Mouse (Mus musculus): ENCODE measurements around the gene Dnali1. TPM values are rescaled to one million over a fixed set of nuclear protein-coding genes. Genes with fewer than 3 reads are reported as not detected.

The Dnali1 gene
- polyA plus RNA-seq, 1 experiment, result 1.3 TPM

DNA sequence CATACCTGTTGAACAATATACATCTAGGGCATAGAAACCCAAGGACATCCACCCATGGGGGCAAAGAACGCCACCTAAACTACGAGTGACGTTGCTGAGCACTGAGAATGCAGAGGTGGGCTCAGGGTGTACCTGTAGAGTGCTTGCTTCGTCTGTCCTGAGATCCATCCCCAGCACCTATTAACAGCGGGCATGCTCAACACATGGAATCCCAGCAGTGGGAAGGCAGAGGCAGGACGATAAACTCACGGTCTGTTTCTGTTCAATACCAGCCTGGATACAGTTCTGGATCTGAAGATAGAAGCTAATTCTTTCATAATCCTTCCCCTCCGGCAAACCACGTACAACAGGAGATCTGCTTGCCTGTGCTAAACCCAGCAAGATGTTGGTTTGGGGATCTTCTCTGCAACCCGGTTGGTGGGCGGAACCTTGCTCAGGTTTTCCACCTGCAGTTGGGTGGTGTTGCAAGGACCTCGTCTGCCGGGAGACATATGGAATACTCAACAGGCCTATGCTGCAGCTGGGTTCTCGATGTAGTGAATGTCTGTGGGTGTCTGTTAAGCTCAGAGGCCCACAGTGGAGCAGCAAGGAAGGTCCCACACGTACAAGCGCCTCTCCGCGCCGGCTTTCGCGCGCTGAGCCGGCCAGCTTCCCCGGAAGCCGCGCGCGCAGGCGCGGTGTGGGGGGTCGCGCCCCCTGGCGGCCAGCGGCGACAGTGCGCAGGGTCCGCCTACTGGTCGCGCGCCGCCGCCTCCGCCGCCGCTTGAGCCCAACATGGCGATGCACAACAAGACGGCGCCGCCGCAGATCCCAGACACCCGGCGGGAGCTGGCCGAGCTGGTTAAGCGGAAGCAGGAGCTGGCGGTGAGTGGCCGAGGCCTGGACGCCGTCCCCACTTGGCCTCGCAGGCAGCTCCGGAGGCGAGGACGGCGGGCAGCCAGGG is 19.2 kb upstream of the Dnali1 start, which contains the start of gene Meaf6:
Meaf6 (plus strand) TSS at position 732 of the 943 bp plus-strand sequence.
- peak within 1 kb of the TSS; percentile 69 for H3K4me3 ChIP-seq (ENCODE audit: insufficient read depth, low read length)
- H3K27ac ChIP-seq (ENCODE audit: insufficient read depth, low read length), result peak within 1 kb of the TSS; percentile 98
- peaks cover 7% of the 10 kb centered on the region; the same call in 1 of the 2 replicates for H3K4me1 ChIP-seq (ENCODE audit: control insufficient read depth, insufficient read depth, low read length)
- TF ChIP-seq CTCF (IDR thresholded peaks at IDR 0.05; ENCODE audit: extremely low read depth, insufficient read depth, low read length) (peak; percentile 49), POLR2A (IDR thresholded peaks at IDR 0.05; ENCODE audit: extremely low read depth, insufficient read depth, low read length) (peak; percentile 43; the same call in 1 of the 2 replicates)

DNA sequence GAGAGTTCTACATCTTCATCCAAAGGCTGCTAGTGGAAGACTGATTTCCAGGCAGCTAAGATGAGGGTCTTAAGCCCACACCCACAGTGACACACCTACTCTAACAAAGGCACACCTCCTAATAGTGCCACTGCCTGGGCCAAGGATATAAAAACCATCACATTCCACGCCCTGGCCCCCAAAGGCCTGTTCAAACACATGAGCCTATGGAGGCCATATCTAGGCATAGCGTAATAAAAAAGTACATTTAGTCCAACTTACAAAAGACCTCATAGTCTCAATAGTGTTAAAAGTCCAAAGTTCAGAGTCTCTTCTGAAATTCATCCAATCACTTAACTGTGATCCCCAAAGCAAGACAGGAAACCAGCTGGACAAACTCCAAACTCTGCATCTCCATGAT is 13.2 kb upstream of the Dnali1 start:
- no peak for TF ChIP-seq CTCF (IDR thresholded peaks at IDR 0.05; ENCODE audit: extremely low read depth, insufficient read depth, low read length)
- no peak for TF ChIP-seq POLR2A (IDR thresholded peaks at IDR 0.05; ENCODE audit: extremely low read depth, insufficient read depth, low read length)
- no peak overlapping the region for H3K27ac ChIP-seq (ENCODE audit: insufficient read depth, low read length)
- no peaks in the 10 kb centered on the region for H3K4me1 ChIP-seq (ENCODE audit: control insufficient read depth, insufficient read depth, low read length)
- H3K4me3 ChIP-seq (ENCODE audit: insufficient read depth, low read length), result no peak overlapping the region

DNA sequence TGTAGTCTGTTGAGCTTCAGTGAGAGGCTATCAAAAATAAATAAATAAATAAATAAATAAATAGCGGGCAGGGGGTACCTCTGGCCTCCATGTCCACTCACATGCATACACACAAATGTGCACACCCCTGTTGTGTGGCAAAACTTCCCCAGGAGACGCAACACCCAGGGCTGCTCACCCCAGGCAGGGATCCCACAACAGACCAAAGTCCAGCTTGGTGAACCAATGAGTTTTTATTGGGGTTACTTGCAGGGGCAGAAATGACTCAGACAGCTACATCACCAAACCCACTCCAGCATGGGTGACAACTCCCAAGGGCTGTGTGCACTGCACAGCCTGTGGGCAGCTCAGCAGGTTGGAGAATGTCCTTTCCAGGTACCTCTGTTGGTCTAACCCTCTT is 12.2 kb upstream of the Dnali1 start:
- Histone ChIP-seq H3K4me3 (ENCODE audit: insufficient read depth, low read length) (no peak overlapping the region), H3K4me1 (ENCODE audit: control insufficient read depth, insufficient read depth, low read length) (no peaks in the 10 kb centered on the region), H3K27ac (ENCODE audit: insufficient read depth, low read length) (no peak overlapping the region)
- no peak for TF ChIP-seq CTCF (IDR thresholded peaks at IDR 0.05; ENCODE audit: extremely low read depth, insufficient read depth, low read length)
- no peak for TF ChIP-seq POLR2A (IDR thresholded peaks at IDR 0.05; ENCODE audit: extremely low read depth, insufficient read depth, low read length)

DNA sequence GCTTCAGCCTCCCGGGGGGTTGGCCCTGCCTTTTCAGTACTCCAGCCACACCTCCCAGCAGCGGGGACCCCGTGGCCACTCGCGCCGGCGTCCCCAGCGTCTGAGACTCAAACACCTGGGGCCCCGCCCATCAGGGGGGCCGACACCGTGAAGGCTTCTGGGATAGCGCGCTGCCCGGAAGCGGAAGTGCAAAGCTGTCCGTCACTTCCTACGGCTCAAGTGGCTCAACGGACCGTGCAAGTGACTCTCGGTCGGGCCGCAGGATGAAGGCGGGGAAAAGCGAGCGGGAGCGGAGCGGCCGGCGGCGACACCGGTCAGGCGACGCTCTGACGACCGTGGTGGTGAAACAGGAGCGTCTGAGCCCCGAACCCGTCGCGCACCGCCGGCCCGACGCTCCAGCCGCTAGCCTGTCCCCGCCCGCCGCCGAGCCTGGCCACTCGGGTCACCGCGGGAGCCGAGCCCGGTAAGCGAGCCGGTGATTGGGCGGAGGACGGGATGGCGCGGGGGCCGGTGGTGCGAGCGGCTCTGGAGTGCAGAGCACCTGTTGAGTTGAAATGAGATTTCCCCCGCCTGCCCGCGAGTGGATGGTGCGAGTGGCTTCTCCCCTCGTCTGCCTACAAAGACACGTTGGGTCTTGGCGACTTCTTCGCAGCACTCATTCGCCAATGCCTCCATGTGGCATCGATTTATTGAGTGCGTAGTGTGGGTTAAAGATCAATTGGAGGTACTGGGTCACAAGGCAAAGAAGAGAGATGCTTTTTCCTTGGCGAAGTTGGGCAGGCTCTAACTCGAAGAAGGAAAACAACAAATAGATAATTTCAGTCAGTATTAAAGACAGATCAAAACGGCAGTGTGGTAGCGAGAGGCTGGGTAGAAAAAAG is 1.2 kb upstream of the Dnali1 start, which contains the start of gene Snip1:
Snip1 (plus strand) TSS at position 183 of the 881 bp plus-strand sequence.
- peak within 1 kb of the TSS; percentile 85 for H3K4me3 ChIP-seq (ENCODE audit: insufficient read depth, low read length)
- TF ChIP-seq CTCF (IDR thresholded peaks at IDR 0.05; ENCODE audit: extremely low read depth, insufficient read depth, low read length) (no peak), POLR2A (IDR thresholded peaks at IDR 0.05; ENCODE audit: extremely low read depth, insufficient read depth, low read length) (peak; percentile 62)
- H3K27ac ChIP-seq (ENCODE audit: insufficient read depth, low read length), result no peak within 1 kb of the TSS

DNA sequence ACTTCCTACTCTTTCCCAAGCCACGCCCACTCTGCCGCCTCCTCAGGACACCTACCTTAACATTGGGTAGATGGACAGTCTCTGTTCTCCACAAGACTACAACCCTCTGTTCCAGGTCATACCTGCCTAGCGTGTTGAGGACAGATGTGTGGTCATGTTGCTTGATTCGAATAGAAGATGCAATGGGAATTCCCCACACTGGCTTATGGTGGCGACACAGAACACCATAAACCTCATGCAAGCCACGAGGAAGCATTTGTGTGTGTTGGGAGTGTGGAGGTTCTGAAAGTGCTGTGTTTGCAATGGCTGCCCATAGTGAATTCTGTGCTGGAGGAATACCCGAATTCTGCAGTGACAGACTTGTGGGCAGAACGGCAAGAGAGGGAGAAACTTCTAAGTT is 1.7 kb downstream of the Dnali1 start:
- peaks cover 5% of the 10 kb centered on the region; the same call in 1 of the 2 replicates for H3K4me1 ChIP-seq (ENCODE audit: control insufficient read depth, insufficient read depth, low read length)
- H3K4me3 ChIP-seq (ENCODE audit: insufficient read depth, low read length), result no peak overlapping the region
- no peak overlapping the region for H3K27ac ChIP-seq (ENCODE audit: insufficient read depth, low read length)
- TF ChIP-seq POLR2A (IDR thresholded peaks at IDR 0.05; ENCODE audit: extremely low read depth, insufficient read depth, low read length) (no peak), CTCF (IDR thresholded peaks at IDR 0.05; ENCODE audit: extremely low read depth, insufficient read depth, low read length) (no peak)

More for the DNA sequence above, 1.2 kb upstream of the Dnali1 start, which contains the start of gene Snip1:
- peaks cover 5% of the 10 kb centered on the region; the same call in 1 of the 2 replicates for H3K4me1 ChIP-seq (ENCODE audit: control insufficient read depth, insufficient read depth, low read length)

DNA sequence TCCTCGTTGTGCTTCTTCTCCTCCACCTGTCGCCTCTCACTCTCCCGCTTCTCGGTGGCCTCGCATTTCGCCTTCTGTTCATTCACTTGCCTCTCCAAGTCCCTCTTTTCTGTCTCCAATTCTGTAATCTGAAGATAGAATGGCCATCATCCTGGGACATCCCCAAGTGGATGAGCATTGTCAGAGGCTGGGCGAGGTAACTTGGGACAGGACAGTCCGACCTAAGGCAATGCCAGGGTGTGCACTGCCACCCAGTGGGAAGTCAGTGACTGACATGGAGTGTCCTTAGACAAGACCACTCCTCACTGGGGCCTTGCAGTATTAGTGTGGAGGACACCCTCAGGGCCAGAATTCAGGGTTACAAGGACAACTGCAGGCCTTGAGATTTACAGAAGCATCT is 6.5 kb downstream of the Dnali1 start:
- no peak for TF ChIP-seq POLR2A (IDR thresholded peaks at IDR 0.05; ENCODE audit: extremely low read depth, insufficient read depth, low read length)
- peak; percentile 94 for TF ChIP-seq CTCF (IDR thresholded peaks at IDR 0.05; ENCODE audit: extremely low read depth, insufficient read depth, low read length)
- no peak overlapping the region for H3K4me3 ChIP-seq (ENCODE audit: insufficient read depth, low read length)
- no peak overlapping the region for H3K27ac ChIP-seq (ENCODE audit: insufficient read depth, low read length)
- no peaks in the 10 kb centered on the region for H3K4me1 ChIP-seq (ENCODE audit: control insufficient read depth, insufficient read depth, low read length)

DNA sequence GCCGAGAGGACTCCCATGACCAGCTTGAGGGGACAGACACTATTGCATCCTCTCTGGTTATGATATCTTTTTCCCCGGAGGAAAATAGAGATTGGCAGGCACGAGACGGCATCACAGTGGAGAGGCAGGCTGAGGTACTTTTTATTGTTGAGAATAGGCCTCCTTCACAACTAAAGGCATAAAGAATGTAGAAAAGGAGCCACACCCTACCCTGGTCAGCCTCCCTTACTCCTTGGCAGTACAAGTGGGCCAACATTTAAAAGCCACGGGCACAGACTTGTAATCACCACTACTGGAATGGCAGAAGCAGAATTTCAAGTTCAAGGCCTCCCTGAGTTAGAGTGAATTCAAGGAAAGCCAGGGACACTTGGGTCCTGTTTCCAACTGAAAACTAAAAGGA is 7.5 kb downstream of the Dnali1 start:
- TF ChIP-seq CTCF (IDR thresholded peaks at IDR 0.05; ENCODE audit: extremely low read depth, insufficient read depth, low read length), result no peak
- no peak for TF ChIP-seq POLR2A (IDR thresholded peaks at IDR 0.05; ENCODE audit: extremely low read depth, insufficient read depth, low read length)
- H3K4me1 ChIP-seq (ENCODE audit: control insufficient read depth, insufficient read depth, low read length), result no peaks in the 10 kb centered on the region
- H3K27ac ChIP-seq (ENCODE audit: insufficient read depth, low read length), result no peak overlapping the region
- H3K4me3 ChIP-seq (ENCODE audit: insufficient read depth, low read length), result no peak overlapping the region

DNA sequence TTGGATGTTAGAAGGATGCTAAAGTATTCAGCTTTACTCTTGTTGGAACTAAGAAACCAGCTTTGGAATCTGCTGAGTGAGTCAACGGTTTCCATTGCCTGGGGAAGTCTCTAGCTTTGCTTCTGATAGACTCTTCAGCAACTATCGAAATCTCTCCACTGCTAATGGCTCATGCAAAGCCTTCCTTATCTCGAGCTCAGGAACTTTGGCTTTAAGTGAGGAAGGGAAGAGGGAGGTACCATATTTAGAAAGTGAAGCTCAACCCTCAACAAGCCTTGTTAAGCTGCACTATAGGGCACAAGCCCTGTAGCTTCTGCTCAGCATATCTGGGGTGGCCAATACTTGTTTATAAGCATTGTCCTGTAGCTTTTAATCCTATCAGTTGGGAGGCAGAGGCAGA is 8.2 kb downstream of the Dnali1 start:
- TF ChIP-seq CTCF (IDR thresholded peaks at IDR 0.05; ENCODE audit: extremely low read depth, insufficient read depth, low read length) (no peak), POLR2A (IDR thresholded peaks at IDR 0.05; ENCODE audit: extremely low read depth, insufficient read depth, low read length) (no peak)
- no peak overlapping the region for H3K4me3 ChIP-seq (ENCODE audit: insufficient read depth, low read length)
- H3K27ac ChIP-seq (ENCODE audit: insufficient read depth, low read length), result no peak overlapping the region
- no peaks in the 10 kb centered on the region for H3K4me1 ChIP-seq (ENCODE audit: control insufficient read depth, insufficient read depth, low read length)

DNA sequence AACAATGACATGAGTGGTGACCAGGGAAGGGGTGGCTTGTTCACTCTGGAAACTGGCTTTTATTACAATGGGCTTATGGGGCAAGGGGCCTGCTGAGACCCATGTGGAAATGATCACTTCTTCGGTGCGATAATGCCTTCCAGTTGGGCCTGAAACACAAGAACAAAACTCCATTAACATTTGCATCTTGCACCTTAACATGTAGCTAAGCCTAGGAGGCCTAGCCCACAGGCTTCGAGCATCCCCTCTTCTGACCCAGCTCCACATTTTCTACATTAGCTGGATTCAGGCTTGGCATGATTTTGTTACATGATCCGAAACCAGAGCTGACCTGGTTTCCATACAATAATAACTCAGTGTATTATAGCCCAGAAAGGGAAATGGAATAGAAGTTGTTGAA is 9.0 kb downstream of the Dnali1 start:
- no peak overlapping the region for H3K4me3 ChIP-seq (ENCODE audit: insufficient read depth, low read length)
- H3K27ac ChIP-seq (ENCODE audit: insufficient read depth, low read length), result no peak overlapping the region
- TF ChIP-seq POLR2A (IDR thresholded peaks at IDR 0.05; ENCODE audit: extremely low read depth, insufficient read depth, low read length), result no peak
- TF ChIP-seq CTCF (IDR thresholded peaks at IDR 0.05; ENCODE audit: extremely low read depth, insufficient read depth, low read length), result no peak
- H3K4me1 ChIP-seq (ENCODE audit: control insufficient read depth, insufficient read depth, low read length), result no peaks in the 10 kb centered on the region

All from cortical plate, adult 2 months (tissue).